Mouse (Mus musculus) liver, adult (tissue): ENCODE measurements around the gene Ptch2.

ENCODE experiments used
- GATA4 ChIP-seq: IDR thresholded peaks from 2 replicates; pipeline ENCODE4 v1.6.1; 2014; ENCODE audit warnings: mild to moderate bottlenecking, low read length; ENCODE audit not compliant: insufficient replicate concordance

Gene Ptch2

DNA sequence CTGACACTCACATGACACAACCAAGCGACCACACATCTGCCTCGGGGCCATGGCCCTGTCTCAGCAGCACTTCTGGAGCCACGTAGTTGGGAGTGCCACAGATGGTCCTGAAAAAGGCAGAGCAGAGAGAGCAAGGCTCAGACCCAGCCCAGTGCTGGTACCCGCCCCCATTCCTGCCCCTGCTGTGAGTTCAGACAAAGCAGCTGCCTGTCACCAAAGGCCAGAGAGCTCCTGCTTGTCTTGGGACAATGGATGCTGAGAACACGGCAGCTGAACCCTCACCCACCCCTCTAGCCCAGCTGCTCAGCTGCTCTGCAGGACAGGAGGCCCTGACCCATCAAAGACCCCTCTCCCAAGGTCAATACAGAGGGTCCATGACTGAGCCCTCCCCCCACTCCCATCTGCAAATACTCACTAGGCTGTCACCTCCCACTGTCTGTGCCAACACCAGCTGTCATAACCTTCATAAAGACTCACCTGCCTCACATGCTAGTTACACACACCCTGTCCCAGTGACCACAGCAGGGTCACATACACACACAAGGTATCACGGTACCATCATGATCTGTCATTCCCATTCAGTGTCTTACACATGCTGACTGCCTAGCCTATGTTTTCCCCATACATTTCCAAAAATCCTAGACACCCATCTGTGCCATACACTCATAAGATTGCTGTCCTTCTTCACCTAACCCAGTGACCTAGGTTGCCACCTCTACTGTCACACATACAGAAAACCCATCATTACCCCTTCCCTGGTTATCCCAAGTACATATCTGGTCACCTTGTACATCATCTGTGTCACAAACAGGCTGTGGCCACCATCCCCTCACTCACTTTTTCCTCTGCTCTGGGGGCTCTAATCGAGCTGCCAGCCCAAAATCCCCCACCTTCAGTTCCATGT is 36.3 kb downstream of the Ptch2 start:
- TF ChIP-seq GATA4, result no peak

DNA sequence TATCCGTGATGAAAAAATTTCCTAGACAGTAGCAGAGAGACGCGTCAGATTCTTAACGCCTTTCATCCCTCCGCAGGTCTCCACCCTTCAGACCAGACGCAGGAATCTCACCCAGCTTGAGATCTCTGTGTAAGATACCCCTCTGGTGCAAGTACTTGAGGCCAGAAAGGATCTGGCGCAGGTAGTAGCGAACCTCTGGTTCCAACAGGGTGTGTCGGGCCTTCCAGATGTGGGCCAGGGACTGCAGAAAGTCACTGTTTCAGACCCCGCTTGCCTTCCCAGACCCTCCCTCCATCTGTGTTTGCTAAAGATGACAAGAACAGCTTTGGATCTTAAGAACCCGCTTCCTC is 36.9 kb downstream of the Ptch2 start:
- TF ChIP-seq GATA4, result no peak

DNA sequence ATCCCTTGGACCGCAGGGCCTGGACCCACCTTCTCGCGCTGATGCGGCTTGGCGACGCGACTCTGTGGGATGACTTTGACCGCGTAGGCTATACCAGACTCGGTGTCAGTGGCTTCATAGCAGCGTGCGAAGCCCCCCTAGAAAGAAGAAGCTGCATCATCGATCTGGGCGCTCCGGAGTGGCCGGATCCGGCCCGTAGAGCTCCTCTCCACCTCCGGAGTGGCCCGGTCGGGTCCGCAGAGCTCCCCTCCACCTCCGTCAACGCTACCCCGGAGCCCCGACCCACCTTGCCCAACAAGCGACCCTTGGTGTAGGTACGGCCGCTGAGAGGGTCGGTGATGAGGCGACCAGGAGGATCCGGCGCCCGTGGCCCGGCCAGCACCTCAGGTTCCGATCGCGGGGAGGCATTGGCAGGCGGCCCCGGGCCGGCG is 37.5 kb downstream of the Ptch2 start:
- no peak for TF ChIP-seq GATA4

DNA sequence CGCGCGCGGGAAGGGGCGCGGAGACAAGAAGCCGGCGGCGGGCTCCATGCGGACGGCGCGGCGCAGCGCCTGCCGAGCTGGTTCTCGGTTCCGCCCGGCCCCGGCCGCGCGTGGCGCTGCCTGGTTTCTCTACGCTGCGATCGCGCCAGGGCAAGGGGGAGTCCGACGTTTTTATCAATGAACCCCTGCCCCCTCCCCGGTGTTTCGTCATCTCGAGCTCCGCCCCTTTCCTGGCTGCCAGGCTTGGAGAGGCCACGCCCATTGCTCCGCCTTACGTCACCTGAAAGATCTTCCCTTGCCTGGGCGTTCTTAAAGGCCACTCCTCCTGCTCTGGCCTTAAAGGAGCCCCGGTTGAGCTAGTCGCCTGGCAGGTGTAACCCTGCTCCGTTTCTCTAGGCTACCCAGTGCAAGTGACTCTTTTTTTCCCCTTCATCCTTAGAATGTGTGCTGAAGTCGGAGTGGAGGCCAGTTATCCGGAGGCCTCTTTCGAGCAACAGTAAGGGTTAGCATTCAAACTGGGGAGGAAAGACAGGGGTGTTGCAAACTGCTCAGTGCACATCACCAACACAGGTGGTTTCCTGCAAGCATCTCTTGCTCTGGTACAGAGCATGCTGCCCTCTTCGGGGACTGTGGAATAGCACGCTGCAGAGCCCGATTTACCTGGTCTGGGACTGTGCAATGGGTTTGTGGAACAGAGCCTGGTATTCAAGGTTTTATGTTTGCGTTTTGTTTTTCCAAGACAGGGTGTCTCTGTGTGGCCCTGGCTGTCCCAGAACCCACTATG is 38.1 kb downstream of the Ptch2 start, which contains the start of gene Plk3:
Gene Plk3, minus strand, starts transcription at position 147 of the 784 bp plus-strand sequence.
- TF ChIP-seq GATA4, result peak; percentile 84; the same call in 1 of the 2 replicates

DNA sequence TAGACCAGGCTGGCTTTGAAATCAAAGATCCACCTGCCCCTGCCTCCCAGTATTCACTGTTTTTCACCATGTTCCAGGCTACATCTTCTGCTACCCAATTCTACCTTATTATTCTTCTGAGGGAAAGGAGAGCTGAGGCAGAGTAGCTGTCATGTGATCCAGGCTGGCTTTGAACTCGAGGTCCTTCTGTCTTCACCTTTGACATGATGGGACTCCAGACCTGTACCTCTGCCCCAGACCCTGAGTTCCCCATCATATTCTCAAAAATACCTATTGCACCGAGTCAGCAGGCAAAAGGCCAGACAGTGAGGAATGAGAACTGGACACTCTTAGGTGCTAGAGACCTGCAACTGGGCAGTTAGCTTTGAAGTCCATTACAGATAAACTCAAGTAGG is 38.7 kb downstream of the Ptch2 start:
- no peak for TF ChIP-seq GATA4

DNA sequence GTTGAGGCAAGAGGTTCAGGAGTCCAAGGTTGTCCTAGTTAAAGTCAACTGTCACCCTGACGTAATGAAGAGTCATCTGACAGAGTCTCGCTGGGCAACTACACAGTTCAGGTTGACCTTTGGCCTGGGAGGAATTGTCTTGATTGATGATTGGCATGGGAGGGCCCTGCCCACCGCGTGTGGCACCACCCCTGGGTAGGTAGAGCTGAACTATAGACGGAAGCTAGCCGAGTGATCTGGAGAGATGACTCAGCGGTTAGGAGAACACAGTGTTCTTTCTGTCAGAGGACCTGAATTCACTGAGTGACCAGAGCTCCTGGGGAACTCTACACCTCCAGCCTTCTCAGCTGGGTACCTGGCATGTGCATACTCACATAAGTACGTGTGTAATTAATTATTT is 40.2 kb downstream of the Ptch2 start:
- no peak for TF ChIP-seq GATA4

DNA sequence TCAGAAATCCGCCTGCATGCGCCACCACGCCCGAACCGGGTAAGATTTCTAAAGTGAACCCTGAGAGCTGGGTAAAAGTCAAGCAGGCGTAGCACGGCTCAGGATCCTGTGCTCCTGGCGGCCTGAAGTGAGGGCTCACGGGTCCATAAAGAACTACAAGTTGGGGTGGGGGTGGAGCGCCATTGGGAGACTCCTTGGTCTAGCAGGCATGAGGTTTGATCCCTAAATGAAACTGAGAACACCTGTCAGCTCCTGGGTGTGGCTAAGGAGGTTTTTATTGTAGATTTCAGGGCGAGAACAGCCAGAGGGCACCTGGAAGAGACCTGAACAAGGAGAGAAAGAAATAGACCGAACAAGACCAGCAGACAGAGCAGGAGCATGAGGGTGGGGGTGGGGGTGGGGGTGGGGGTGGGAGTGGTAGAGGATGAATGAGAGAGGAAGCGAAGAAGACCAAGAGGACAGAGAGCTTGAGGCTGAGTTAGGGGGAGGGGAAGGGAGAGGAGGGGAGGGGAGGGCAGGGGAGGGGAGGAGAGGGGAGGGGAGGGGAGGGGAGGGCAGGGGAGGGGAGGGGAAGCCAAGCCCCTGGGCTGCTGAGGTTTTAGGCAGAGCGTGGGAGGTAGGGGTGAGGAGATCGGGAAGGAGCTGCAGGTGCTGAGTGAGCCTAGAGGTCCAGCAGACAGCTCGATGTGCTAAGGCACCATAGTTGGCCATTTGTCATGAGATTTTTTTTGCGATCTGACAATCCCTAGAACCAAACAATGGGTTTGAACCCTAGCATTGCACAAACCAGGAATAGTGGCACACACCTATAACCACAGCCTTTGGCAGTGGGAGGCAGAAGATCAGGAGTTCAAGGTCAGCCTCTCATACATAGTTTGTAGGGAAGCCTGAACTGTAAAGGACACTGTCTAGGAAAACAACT is 42.7 kb downstream of the Ptch2 start:
- TF ChIP-seq GATA4, result no peak

DNA sequence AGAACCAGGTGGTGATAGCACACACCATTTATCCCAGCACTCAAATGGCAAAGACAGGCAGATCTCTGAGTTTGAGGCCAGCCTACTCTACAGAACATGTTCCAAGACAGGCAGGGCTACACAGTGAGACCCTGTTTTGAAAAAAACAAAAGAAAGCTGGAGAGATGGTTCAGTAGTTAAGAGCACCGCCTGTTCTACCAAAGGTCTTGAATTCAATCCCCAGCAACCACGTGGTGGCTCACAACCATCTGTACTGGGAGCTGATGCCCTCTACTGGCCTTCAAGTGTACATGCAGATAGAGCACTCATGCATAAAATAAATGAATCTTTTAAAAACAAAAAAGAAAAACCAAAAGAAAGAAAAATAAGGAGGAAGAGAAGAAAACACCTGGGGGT is 43.3 kb downstream of the Ptch2 start:
- TF ChIP-seq GATA4, result no peak

DNA sequence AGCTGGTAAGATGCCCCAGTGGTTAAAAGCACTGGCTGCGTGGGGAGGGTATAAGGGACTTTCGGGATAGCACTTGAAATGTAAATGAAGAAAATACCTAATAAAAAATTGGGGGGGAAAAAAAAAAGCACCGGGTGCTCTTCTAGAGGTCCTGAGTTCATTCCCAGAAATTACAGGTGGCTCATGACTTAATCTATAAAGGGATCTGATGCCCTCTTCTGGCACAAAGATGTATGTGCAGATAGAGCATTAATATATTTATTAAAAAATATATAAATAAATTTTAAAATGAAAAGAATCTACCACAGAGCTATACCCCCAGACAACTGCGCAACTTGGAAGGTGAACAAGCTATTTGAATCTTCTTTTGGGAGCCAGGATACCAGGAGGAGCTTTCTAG is 44.7 kb downstream of the Ptch2 start:
- no peak for TF ChIP-seq GATA4

DNA sequence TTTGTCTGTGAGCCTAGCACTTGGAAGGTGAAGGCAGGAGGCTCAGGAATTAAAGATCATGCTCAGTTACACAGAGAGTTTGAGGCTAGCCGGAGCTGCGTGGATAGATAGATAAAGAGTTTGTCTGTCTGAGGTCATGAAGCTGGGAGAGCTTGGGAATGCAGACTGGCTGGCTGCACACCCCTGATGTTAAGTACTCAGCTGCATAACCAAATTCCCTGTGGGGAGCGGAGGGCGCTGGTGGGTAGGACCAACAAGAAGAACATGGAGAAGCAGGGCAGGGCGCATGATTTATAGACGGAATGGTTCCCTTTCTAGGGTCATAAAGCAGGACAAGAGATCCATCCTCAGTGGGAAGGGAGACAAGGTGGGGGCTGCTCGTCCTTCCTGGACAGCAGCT is 47.1 kb downstream of the Ptch2 start:
- TF ChIP-seq GATA4, result no peak

DNA sequence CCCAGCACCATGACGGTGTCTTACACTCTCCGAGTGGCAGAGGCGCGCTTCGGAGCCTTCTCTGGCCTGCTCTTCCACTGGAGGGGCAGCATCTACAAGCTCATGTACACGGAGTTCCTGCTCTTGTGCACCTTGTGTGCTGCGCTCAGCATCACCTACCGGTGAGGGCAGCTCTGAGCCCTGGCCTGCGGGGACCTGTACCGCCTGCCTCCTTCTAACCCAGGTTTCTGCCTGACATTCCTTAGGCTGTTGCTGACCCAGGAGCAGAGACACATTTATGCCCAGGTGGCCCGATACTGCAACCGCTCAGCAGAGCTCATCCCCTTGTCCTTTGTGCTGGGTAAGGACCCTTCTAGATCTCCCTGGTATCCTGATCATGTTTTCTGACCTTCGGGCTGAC is 49.4 kb downstream of the Ptch2 start:
- TF ChIP-seq GATA4, result no peak

DNA sequence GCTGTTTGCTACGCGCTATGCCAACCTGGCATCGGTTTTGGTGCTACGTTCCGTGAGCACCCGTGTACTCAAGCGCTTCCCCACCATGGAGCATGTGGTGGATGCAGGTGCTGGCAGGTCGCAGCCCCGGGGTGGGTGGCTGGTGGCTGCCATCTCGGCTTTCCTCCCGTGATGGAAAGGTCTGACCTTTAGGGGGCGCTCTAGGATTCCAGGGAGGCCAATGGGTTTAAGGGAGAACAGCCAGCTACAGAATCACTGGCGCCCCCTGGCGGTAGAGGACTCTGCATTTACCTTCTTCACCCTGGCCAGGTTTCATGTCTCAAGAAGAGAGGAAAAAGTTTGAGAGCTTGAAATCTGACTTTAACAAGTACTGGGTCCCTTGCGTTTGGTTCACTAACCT is 50.3 kb downstream of the Ptch2 start:
- no peak for TF ChIP-seq GATA4

DNA sequence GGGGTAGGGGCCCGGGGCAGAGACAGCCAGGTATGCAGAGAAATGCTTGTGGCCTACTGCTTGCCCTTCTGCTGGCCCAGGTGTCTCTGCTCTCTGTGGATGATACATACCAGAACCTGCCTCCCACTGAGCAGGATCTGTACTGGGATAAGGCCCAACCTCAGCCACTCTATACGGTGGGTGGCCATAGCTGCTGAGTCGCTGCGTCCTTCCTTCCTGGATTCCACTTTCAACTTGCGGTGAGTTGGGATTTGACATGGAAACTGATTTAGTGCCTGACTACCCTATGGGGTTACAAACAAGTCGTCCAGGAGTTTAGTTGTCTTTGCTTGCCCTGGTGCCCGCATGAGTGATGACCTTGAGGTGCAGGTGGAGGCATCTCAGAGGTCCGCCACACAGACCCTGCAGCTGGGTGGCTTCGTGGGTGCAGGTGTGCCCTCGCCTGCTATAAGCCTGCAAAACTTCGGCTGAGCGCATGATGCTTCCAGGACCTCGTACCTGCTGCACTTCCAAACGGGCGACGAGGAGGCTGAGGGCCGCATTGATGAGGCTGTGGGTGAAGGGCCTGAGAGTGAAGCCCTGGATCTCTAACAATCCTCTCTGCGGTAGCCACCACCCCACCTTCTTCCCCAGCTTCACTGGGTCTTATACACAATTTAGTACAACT is 52.3 kb downstream of the Ptch2 start:
- no peak for TF ChIP-seq GATA4

DNA sequence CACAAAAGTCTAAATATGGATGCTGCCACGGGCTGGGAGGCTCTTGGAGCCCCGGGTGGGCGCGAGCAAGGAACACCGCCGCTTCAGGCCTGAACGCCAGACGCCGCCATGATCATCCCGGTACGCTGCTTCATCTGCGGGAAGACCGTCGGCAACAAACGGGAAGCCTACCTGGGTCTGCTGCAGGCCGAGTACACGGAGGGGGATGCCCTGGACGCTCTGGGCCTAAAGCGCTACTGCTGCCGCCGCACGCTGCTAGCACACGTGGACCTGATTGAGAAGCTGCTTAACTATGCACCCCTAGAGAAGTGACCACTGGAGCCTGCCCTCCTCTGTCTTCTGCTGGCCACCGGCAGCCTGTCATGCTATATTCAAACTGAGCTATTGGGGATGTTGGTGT is 52.9 kb downstream of the Ptch2 start:
- no peak for TF ChIP-seq GATA4

DNA sequence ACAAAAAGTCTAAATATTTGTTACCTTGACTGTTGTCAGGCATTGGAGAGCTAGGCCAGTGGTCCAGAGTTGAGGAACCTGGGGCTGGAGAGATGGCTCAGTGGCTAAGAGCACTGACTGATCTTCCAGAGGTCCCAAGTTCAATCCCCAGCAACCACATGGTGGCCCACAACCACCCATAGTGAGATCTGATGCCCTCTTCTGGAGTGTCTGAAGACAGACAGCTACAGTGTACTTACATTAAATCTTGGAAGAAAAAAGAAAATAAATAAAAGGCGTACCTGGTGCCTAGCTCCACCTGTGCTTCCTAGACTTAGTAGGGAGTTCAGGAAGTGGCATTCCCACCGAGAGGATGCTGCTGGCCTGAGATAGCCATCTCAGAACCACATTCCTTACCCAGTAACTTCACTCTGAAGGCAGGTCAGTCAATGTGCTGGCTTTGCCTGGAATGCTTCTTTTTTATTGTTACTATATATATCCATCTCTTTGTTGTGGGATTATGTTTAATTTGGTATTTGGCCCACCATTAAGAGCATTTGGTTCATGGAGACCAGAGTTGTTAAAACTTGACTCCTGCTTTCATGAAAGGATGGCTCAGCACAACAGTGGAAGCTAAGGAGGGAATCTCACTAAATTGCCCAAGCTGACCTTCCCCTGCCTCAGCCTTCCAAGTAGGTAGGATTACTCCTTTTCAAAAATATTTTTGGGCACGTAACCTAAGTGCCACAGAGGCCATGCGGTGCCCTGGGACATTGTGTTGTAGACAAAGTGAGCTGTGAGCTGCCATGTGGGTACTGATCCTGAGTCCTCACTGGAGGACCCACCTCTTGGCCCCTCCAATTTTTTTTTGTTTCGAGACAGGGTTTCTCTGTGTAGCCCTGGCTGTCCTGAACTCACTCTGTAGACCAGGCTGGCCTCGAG is 53.7 kb downstream of the Ptch2 start:
- TF ChIP-seq GATA4, result no peak
